Mouse (Mus musculus) liver, embryonic 14.5 days (tissue): ENCODE data around the gene Glul.
A peak's percentile ranks its signal among the peaks of the same experiment; 100 is the strongest.

Experiments
- CTCF ChIP-seq: IDR thresholded peaks from 2 replicates; pipeline ENCODE4 v1.5.1; 2016; ENCODE audit warnings: antibody characterized with exemption, low read depth, control low read depth
- EP300 ChIP-seq: IDR thresholded peaks from 2 replicates; pipeline ENCODE4 v1.6.1; 2016; ENCODE audit warnings: antibody characterized with exemption, low read depth

- TF ChIP-seq EP300 (peak; percentile 31; the same call in 1 of the 2 replicates), CTCF (no peak)
These were observed at the start of gene Glul, which contains the start of gene Teddm2 for GRCm38 (mm10) chr1:153899731-153900380.
